Mouse (Mus musculus): ENCODE results near the gene Cacna2d1. TPM values are rescaled to one million over a fixed set of nuclear protein-coding genes. Genes with fewer than 3 reads are reported as not detected.

Gene Cacna2d1
- 25.4 and 28.1 TPM in 2 replicates for polyA plus RNA-seq (2016; fragmentation: Nextera tagmentation; extraction: Ambion mirVana)

GRCm38 (mm10) chr5:15934376-15935233 lies at the start of gene Cacna2d1:
Gene Cacna2d1 (plus strand): TSS chr5:15934691.
- H3K4me1 ChIP-seq (replicated peaks): peaks cover 8% of the 10 kb centered on the region
- H3K27ac ChIP-seq (ENCODE audit: poor library complexity, severe bottlenecking): peak within 1 kb of the TSS; percentile 94
- peak; percentile 87 for ATAC-seq (ENCODE audit: insufficient number of reproducible peaks, low FRiP score)
- H3K9ac ChIP-seq: peak within 1 kb of the TSS; percentile 91
- H3K36me3 ChIP-seq: no peaks in the 10 kb centered on the region
- H3K4me3 ChIP-seq: peak within 1 kb of the TSS; percentile 77
- H3K27me3 ChIP-seq (replicated peaks): no peaks in the 10 kb centered on the region
- H3K9me3 ChIP-seq (replicated peaks): no peaks in the 10 kb centered on the region
- peak within 1 kb of the TSS; percentile 79 for H3K4me2 ChIP-seq
- under 1% methylated on average over 94 of the region's 120 CpGs for WGBS

- H3K4me2 ChIP-seq: no peak overlapping the region
- no peaks in the 10 kb centered on the region for H3K27me3 ChIP-seq (replicated peaks)
- no peak for ATAC-seq (ENCODE audit: insufficient number of reproducible peaks, low FRiP score)
- H3K4me1 ChIP-seq (replicated peaks): no peaks in the 10 kb centered on the region
- H3K36me3 ChIP-seq: no peaks in the 10 kb centered on the region
- H3K9ac ChIP-seq: no peak overlapping the region
- 67% methylated on average over 2 of the region's 2 CpGs for WGBS
- H3K27ac ChIP-seq (ENCODE audit: poor library complexity, severe bottlenecking): no peak overlapping the region
- H3K9me3 ChIP-seq (replicated peaks): no peaks in the 10 kb centered on the region
- H3K4me3 ChIP-seq: no peak overlapping the region
Observed at GRCm38 (mm10) chr5:15895098-15895497, 39.4 kb upstream of the Cacna2d1 start.

- 74% methylated on average over 3 of the region's 3 CpGs for whole genome bisulfite sequencing
- no peak overlapping the region for H3K9ac ChIP-seq
- no peaks in the 10 kb centered on the region for H3K27me3 ChIP-seq (replicated peaks)
- no peaks in the 10 kb centered on the region for H3K36me3 ChIP-seq
- no peaks in the 10 kb centered on the region for H3K9me3 ChIP-seq (replicated peaks)
- no peak overlapping the region for H3K27ac ChIP-seq (ENCODE audit: poor library complexity, severe bottlenecking)
- no peak overlapping the region for H3K4me2 ChIP-seq
- ATAC-seq (ENCODE audit: insufficient number of reproducible peaks, low FRiP score): no peak
- H3K4me3 ChIP-seq: no peak overlapping the region
- no peaks in the 10 kb centered on the region for H3K4me1 ChIP-seq (replicated peaks)
Observed at GRCm38 (mm10) chr5:15896706-15897105, 37.8 kb upstream of the Cacna2d1 start.

- no peaks in the 10 kb centered on the region for H3K27me3 ChIP-seq (replicated peaks)
- H3K4me3 ChIP-seq: no peak overlapping the region
- no peaks in the 10 kb centered on the region for H3K4me1 ChIP-seq (replicated peaks)
- ATAC-seq (ENCODE audit: insufficient number of reproducible peaks, low FRiP score): no peak
- no peaks in the 10 kb centered on the region for H3K36me3 ChIP-seq
- no peak overlapping the region for H3K27ac ChIP-seq (ENCODE audit: poor library complexity, severe bottlenecking)
- 86% methylated on average over 3 of the region's 3 CpGs for WGBS
- H3K4me2 ChIP-seq: no peak overlapping the region
- H3K9ac ChIP-seq: no peak overlapping the region
- H3K9me3 ChIP-seq (replicated peaks): no peaks in the 10 kb centered on the region
Observed at GRCm38 (mm10) chr5:15906446-15906845, 28.0 kb upstream of the Cacna2d1 start.

- Histone ChIP-seq H3K4me2 (no peak overlapping the region), H3K4me3 (no peak overlapping the region), H3K9me3 (replicated peaks) (no peaks in the 10 kb centered on the region), H3K27me3 (replicated peaks) (no peaks in the 10 kb centered on the region), H3K27ac (ENCODE audit: poor library complexity, severe bottlenecking) (no peak overlapping the region), H3K9ac (no peak overlapping the region), H3K36me3 (no peaks in the 10 kb centered on the region), H3K4me1 (replicated peaks) (no peaks in the 10 kb centered on the region)
- 55% methylated on average over 1 of the region's 1 CpGs for WGBS
- no peak for ATAC-seq (ENCODE audit: insufficient number of reproducible peaks, low FRiP score)
Observed at GRCm38 (mm10) chr5:15914931-15915330, 19.6 kb upstream of the Cacna2d1 start.

- Histone ChIP-seq H3K27ac (ENCODE audit: poor library complexity, severe bottlenecking) (no peak overlapping the region), H3K4me3 (no peak overlapping the region), H3K4me2 (no peak overlapping the region), H3K27me3 (replicated peaks) (no peaks in the 10 kb centered on the region), H3K4me1 (replicated peaks) (0 out of 2 replicates have a peak, but pooled peaks cover 4% of the 10 kb centered on the region), H3K36me3 (no peaks in the 10 kb centered on the region), H3K9me3 (replicated peaks) (no peaks in the 10 kb centered on the region), H3K9ac (no peak overlapping the region)
- no peak for ATAC-seq (ENCODE audit: insufficient number of reproducible peaks, low FRiP score)
- WGBS: 67% methylated on average over 6 of the region's 6 CpGs
Observed at GRCm38 (mm10) chr5:15928506-15928905, 6.0 kb upstream of the Cacna2d1 start.

- no peak overlapping the region for H3K4me3 ChIP-seq
- H3K27me3 ChIP-seq (replicated peaks): no peaks in the 10 kb centered on the region
- H3K9me3 ChIP-seq (replicated peaks): no peaks in the 10 kb centered on the region
- no peaks in the 10 kb centered on the region for H3K36me3 ChIP-seq
- no peak overlapping the region for H3K9ac ChIP-seq
- H3K27ac ChIP-seq (ENCODE audit: poor library complexity, severe bottlenecking): no peak overlapping the region
- no peak for ATAC-seq (ENCODE audit: insufficient number of reproducible peaks, low FRiP score)
- H3K4me2 ChIP-seq: no peak overlapping the region
- peaks cover 8% of the 10 kb centered on the region for H3K4me1 ChIP-seq (replicated peaks)
- WGBS: 27% methylated on average over 6 of the region's 6 CpGs
Observed at GRCm38 (mm10) chr5:15933017-15933416, 1.5 kb upstream of the Cacna2d1 start.

- H3K9ac ChIP-seq: peak overlapping the region; percentile 91
- peak overlapping the region; percentile 79 for H3K4me2 ChIP-seq
- H3K4me3 ChIP-seq: peak overlapping the region; percentile 77
- no peaks in the 10 kb centered on the region for H3K27me3 ChIP-seq (replicated peaks)
- peak overlapping the region; percentile 94 for H3K27ac ChIP-seq (ENCODE audit: poor library complexity, severe bottlenecking)
- no peak for ATAC-seq (ENCODE audit: insufficient number of reproducible peaks, low FRiP score)
- no peaks in the 10 kb centered on the region for H3K9me3 ChIP-seq (replicated peaks)
- WGBS: 5% methylated on average over 17 of the region's 17 CpGs
- H3K4me1 ChIP-seq (replicated peaks): peaks cover 8% of the 10 kb centered on the region
- H3K36me3 ChIP-seq: no peaks in the 10 kb centered on the region
Observed at GRCm38 (mm10) chr5:15933581-15934375, 713 bp upstream of the Cacna2d1 start.

- Histone ChIP-seq H3K4me1 (replicated peaks) (peaks cover 8% of the 10 kb centered on the region), H3K9ac (peak overlapping the region; percentile 91), H3K27me3 (replicated peaks) (no peaks in the 10 kb centered on the region), H3K4me2 (peak overlapping the region; percentile 79), H3K36me3 (no peaks in the 10 kb centered on the region), H3K9me3 (replicated peaks) (no peaks in the 10 kb centered on the region), H3K27ac (ENCODE audit: poor library complexity, severe bottlenecking) (peak overlapping the region; percentile 94), H3K4me3 (peak overlapping the region; percentile 77)
- 1% methylated on average over 27 of the region's 27 CpGs for WGBS
- ATAC-seq (ENCODE audit: insufficient number of reproducible peaks, low FRiP score): no peak
Observed at GRCm38 (mm10) chr5:15935234-15935728, 790 bp downstream of the Cacna2d1 start.

GRCm38 (mm10) chr5:15935831-15936710 lies 1.6 kb downstream of the Cacna2d1 start:
- Histone ChIP-seq H3K27me3 (replicated peaks) (no peaks in the 10 kb centered on the region), H3K36me3 (no peaks in the 10 kb centered on the region), H3K9ac (peak overlapping the region; percentile 91), H3K4me3 (peak overlapping the region; percentile 77), H3K4me2 (peak overlapping the region; percentile 79), H3K9me3 (replicated peaks) (no peaks in the 10 kb centered on the region), H3K4me1 (replicated peaks) (peaks cover 8% of the 10 kb centered on the region), H3K27ac (ENCODE audit: poor library complexity, severe bottlenecking) (peak overlapping the region; percentile 94; the same call in 1 of the 2 replicates)
- ATAC-seq (ENCODE audit: insufficient number of reproducible peaks, low FRiP score): no peak
- WGBS: 36% methylated on average over 14 of the region's 14 CpGs
